27 mouse cellular contexts compared by ENCODE assay signal in genomic region chr6:52686901-52687500, GRCm38 (mm10). TPM values are rescaled to one million over a fixed set of nuclear protein-coding genes. Genes with fewer than 3 reads are reported as not detected.
A peak's percentile ranks its signal among the peaks of the same experiment; 100 is the strongest.
DNase-seq lines count a peak whose midpoint lies in the region; ATAC-seq lines count a peak whose summit lies in the region.
"Had no signal": no experiment of that assay in that cellular context is flagged by ENCODE, and none has a peak within 500 bp of the region (broad histone marks: within the 10 kb centered on the region; RNA-seq: fewer than 3 reads in every experiment).

No protein-coding gene starts in this region.

- 73% methylated on average over 5 of the region's 5 CpGs for WGBS in kidney, embryonic 15.5 days

- H3K27ac ChIP-seq in kidney, embryonic 15.5 days, result no peak overlapping the region
- H3K27ac ChIP-seq: heart, embryonic 10.5 days; heart, embryonic 15.5 days; left cerebral cortex, adult 2 months; lung, embryonic 15.5 days; midbrain, embryonic 12.5 days; neural tube, embryonic 12.5 days; stomach, embryonic 15.5 days had no signal

- no peaks in the 10 kb centered on the region for H3K27me3 ChIP-seq in kidney, embryonic 15.5 days
- H3K27me3 ChIP-seq: heart, embryonic 15.5 days; limb, embryonic 13.5 days; lung, embryonic 15.5 days; megakaryocyte, embryonic 14.5 days; midbrain, embryonic 12.5 days; neural tube, embryonic 12.5 days; stomach, embryonic 15.5 days had no signal

- H3K36me3 ChIP-seq in kidney, embryonic 15.5 days, result no peaks in the 10 kb centered on the region
- H3K36me3 ChIP-seq: heart, embryonic 10.5 days; heart, embryonic 15.5 days; limb, embryonic 13.5 days; lung, embryonic 15.5 days; midbrain, embryonic 12.5 days; neural tube, embryonic 12.5 days; stomach, embryonic 15.5 days had no signal

- peak; percentile 42 for DNase-seq in kidney, adult 18-20 months
- DNase-seq in Muller cell, postnatal 12 days (ENCODE audit: inconsistent ontology term), result peak; percentile 77
- DNase-seq in kidney, adult 8-10 months, result peak; percentile 47 to 64
- peak; percentile 75 to 80 for DNase-seq in kidney, postnatal 36 days
- DNase-seq in gastrocnemius, postnatal 14 days, result no peak
- DNase-seq: adrenal gland, postnatal 25 days; cerebellum, adult 8-10 months; cerebellum, postnatal 25 days; gastrocnemius, postnatal 25 days; heart, adult 11 months; lung, postnatal 4 days; thymus, postnatal 14 days had no signal

- H3K4me1 ChIP-seq in kidney, embryonic 15.5 days, result no peaks in the 10 kb centered on the region
- H3K4me1 ChIP-seq: heart, embryonic 10.5 days; heart, embryonic 15.5 days; lung, embryonic 15.5 days; midbrain, embryonic 12.5 days; neural tube, embryonic 12.5 days; stomach, embryonic 15.5 days had no signal

- H3K4me3 ChIP-seq in kidney, embryonic 15.5 days (replicated peaks), result no peak overlapping the region
- H3K4me3 ChIP-seq: heart, embryonic 10.5 days; heart, embryonic 15.5 days; left cerebral cortex, adult 2 months; limb, embryonic 13.5 days; lung, embryonic 15.5 days; megakaryocyte, embryonic 14.5 days; midbrain, embryonic 12.5 days; myocyte; neural tube, embryonic 12.5 days; stomach, embryonic 15.5 days had no signal

- no peak for ATAC-seq in kidney, embryonic 15.5 days (replicated peaks; ENCODE audit: low FRiP score)
- ATAC-seq in erythroblast, adult 5-6 weeks (replicated peaks; ENCODE audit: low FRiP score, poor library complexity, severe bottlenecking), result no peak
- ATAC-seq: forebrain, embryonic 14.5 days; hindbrain, embryonic 16.5 days had no signal

- no peaks in the 10 kb centered on the region for H3K9me3 ChIP-seq in kidney, embryonic 15.5 days (replicated peaks)
- H3K9me3 ChIP-seq: heart, embryonic 10.5 days; heart, embryonic 15.5 days; limb, embryonic 13.5 days; lung, embryonic 15.5 days; megakaryocyte, embryonic 14.5 days; midbrain, embryonic 12.5 days; neural tube, embryonic 12.5 days; stomach, embryonic 15.5 days had no signal

- intact Hi-C loops in gastrocnemius, postnatal 14 days (cut with DNase I; ENCODE audit: low total_unique reads), result no loop called here

- H3K9ac ChIP-seq in kidney, embryonic 15.5 days, result no peak overlapping the region
- H3K9ac ChIP-seq: heart, embryonic 15.5 days; limb, embryonic 13.5 days; lung, embryonic 15.5 days; midbrain, embryonic 12.5 days; neural tube, embryonic 12.5 days; stomach, embryonic 15.5 days had no signal

- no peak overlapping the region for H3K4me2 ChIP-seq in kidney, embryonic 15.5 days
- H3K4me2 ChIP-seq: heart, embryonic 15.5 days; limb, embryonic 13.5 days; liver, embryonic 11.5 days; lung, embryonic 15.5 days; midbrain, embryonic 12.5 days; neural tube, embryonic 12.5 days; stomach, embryonic 15.5 days had no signal

RNA-seq across cellular contexts. Expression of gene Tax1bp1, which starts 26.5 kb away (rescaled TPM):
- 133 and 151 TPM in 2 replicates for polyA plus RNA-seq in kidney, embryonic 15.5 days (2015; fragmentation: Nextera tagmentation; extraction: Ambion mirVana)
- total RNA-seq in gastrocnemius, postnatal 14 days (2021), result 10 to 100 TPM; 63.3 to 63.9 TPM
- total RNA-seq in erythroblast, adult 5-6 weeks (2015; ENCODE audit: low replicate concordance), result 255 and 256 TPM in 2 replicates
- 523 and 583 TPM in 2 replicates for total RNA-seq in erythroblast, adult 5-6 weeks (2017; ENCODE audit: low replicate concordance)

RNA-seq across cellular contexts. Expression of gene Hibadh, which starts 46.8 kb away (rescaled TPM):
- 132 and 133 TPM in 2 replicates for polyA plus RNA-seq in kidney, embryonic 15.5 days (2015; fragmentation: Nextera tagmentation; extraction: Ambion mirVana)
- total RNA-seq in gastrocnemius, postnatal 14 days (2021), result 100 to 1,000 TPM in 1 of 2 experiments, 10 to 100 TPM in 1; 82.3 to 104 TPM
- total RNA-seq in erythroblast, adult 5-6 weeks (2015; ENCODE audit: low replicate concordance), result 26.5 and 33.6 TPM in 2 replicates
- total RNA-seq in erythroblast, adult 5-6 weeks (2017; ENCODE audit: low replicate concordance), result 20.3 and 27.0 TPM in 2 replicates
